Mouse (Mus musculus) lung, postnatal 0 days (tissue): ENCODE measurements at regions not wholly inside any gene's neighbourhood (a gene's known extent, or its start where the extent isn't known, plus 50 kb on each side); places are given as distances from the start of the nearest gene placed in this dataset.

Experiments
- CTCF ChIP-seq: IDR thresholded peaks from 2 replicates; pipeline ENCODE4 v1.5.1; 2016; ENCODE audit warnings: antibody characterized with exemption, mild to moderate bottlenecking
- EP300 ChIP-seq: IDR thresholded peaks from 2 replicates; pipeline ENCODE4 v1.6.1; 2016; ENCODE audit warnings: antibody characterized with exemption, mild to moderate bottlenecking, control low read depth

DNA sequence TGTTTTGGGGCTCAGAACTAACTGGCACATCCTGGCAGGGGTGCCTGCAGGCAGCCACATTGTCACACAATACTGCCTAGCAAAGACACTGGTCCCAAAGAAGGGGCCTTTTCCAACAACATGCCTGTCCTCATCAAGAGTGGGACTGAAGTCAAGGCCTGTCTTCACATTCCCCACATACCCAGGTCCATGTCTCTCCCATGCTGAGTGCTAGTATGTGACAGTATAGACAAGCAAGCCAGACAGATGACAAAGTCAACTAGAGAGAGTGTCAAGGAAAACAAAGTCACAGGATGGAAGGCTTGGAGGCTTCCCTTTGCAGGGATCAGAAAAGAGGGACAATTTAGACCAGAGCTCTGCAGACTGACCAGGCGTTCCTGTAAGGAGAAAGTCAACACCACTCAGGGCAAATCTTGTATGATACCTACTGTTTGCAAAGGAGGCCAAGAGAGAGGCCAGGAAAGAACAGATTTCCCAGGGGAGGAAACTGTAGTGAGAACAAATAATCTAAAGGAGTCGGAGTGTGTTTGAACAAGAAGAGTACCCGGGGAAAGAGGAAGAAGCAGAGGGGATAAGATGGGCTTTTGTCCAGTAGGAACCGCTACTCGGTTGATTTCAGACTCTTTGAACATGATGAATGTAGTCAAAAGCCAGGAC is 83.2 kb upstream of the Rbms1 start:
- TF ChIP-seq EP300 (no peak), CTCF (no peak)
